Mouse (Mus musculus): Measurements from ENCODE around the gene Scarf1. TPM values are rescaled to one million over a fixed set of nuclear protein-coding genes. Genes with fewer than 3 reads are reported as not detected.
A peak's percentile ranks its signal among the peaks of the same experiment; 100 is the strongest.

Scarf1 gene
- polyA plus RNA-seq, 1 experiment from 2014 or later = 4.2 TPM

GRCm38 (mm10) chr11:75534286-75535033 is 21.1 kb downstream of the Scarf1 start:
- Histone ChIP-seq H3K9me3 (ENCODE audit: control insufficient read depth, low read length) (no peaks in the 10 kb centered on the region), H3K4me2 (replicated peaks) (peak overlapping the region; percentile 98), H3K36me3 (replicated peaks; ENCODE audit: control insufficient read depth, insufficient read depth) (0 out of 2 replicates have a peak, but pooled peaks cover 7% of the 10 kb centered on the region), H3K4me3 (replicated peaks; ENCODE audit: low read length) (no peak overlapping the region), H3K9ac (peak overlapping the region; percentile 18), H3K27ac (peak overlapping the region; percentile 29; the same call in 1 of the 2 replicates), H3K27me3 (ENCODE audit: control insufficient read depth, insufficient read depth, low read length) (no peaks in the 10 kb centered on the region), H3K4me1 (replicated peaks; ENCODE audit: control insufficient read depth, insufficient read depth, low read length) (peaks cover 46% of the 10 kb centered on the region)
- ATAC-seq (ENCODE audit: low FRiP score) = no peak
- WGBS = 69% methylated on average over 4 of the region's 4 CpGs
- DNase-seq (ENCODE audit: low spot score) = no peak

- no peaks in the 10 kb centered on the region for H3K27me3 ChIP-seq (ENCODE audit: control insufficient read depth, insufficient read depth, low read length)
- H3K4me2 ChIP-seq (replicated peaks) = peak overlapping the region; percentile 98
- peaks cover 46% of the 10 kb centered on the region for H3K4me1 ChIP-seq (replicated peaks; ENCODE audit: control insufficient read depth, insufficient read depth, low read length)
- H3K4me3 ChIP-seq (replicated peaks; ENCODE audit: low read length) = no peak overlapping the region; the same call in 1 of the 2 replicates
- 0 out of 2 replicates have a peak, but pooled peaks cover 7% of the 10 kb centered on the region for H3K36me3 ChIP-seq (replicated peaks; ENCODE audit: control insufficient read depth, insufficient read depth)
- no peak for ATAC-seq (ENCODE audit: low FRiP score)
- WGBS = 46% methylated on average over 13 of the region's 13 CpGs
- no peaks in the 10 kb centered on the region for H3K9me3 ChIP-seq (ENCODE audit: control insufficient read depth, low read length)
- 0 out of 2 replicates have a peak overlapping the region, but pooled peaks have one; percentile 20 for H3K27ac ChIP-seq
- DNase-seq (ENCODE audit: low spot score) = no peak
- peak overlapping the region; percentile 12; the same call in 1 of the 2 replicates for H3K9ac ChIP-seq
Observed at GRCm38 (mm10) chr11:75535106-75535795, 21.9 kb downstream of the Scarf1 start.

GRCm38 (mm10) chr11:75536255-75537024 is 23.1 kb downstream of the Scarf1 start:
- WGBS = 87% methylated on average over 12 of the region's 12 CpGs
- no peak overlapping the region for H3K9ac ChIP-seq
- H3K4me3 ChIP-seq (replicated peaks; ENCODE audit: low read length) = no peak overlapping the region
- no peak overlapping the region for H3K4me2 ChIP-seq (replicated peaks)
- H3K27ac ChIP-seq = no peak overlapping the region
- H3K4me1 ChIP-seq (replicated peaks; ENCODE audit: control insufficient read depth, insufficient read depth, low read length) = peaks cover 46% of the 10 kb centered on the region
- no peaks in the 10 kb centered on the region for H3K27me3 ChIP-seq (ENCODE audit: control insufficient read depth, insufficient read depth, low read length)
- 0 out of 2 replicates have a peak, but pooled peaks cover 7% of the 10 kb centered on the region for H3K36me3 ChIP-seq (replicated peaks; ENCODE audit: control insufficient read depth, insufficient read depth)
- no peak for ATAC-seq (ENCODE audit: low FRiP score)
- no peaks in the 10 kb centered on the region for H3K9me3 ChIP-seq (ENCODE audit: control insufficient read depth, low read length)
- no peak for DNase-seq (ENCODE audit: low spot score)

DNA sequence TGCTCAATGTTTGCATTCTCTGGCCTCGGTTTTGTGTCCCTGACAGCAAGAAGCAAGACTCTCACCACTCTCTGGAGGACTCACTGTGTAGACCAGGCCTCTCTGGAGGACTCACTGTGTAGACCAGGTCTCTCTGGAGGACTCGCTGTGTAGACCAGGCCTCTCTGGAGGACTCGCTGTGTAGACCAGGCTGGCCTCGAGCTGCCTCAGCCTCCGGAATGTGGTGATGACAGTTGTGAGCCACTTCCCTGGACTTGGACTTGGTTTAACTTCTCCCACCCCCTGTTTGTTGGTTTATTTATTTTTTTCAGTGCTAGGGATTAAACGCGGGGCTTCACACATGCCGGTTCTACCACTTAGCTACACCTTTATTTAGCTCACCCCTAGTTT is 23.7 kb downstream of the Scarf1 start:
- WGBS = 90% methylated on average over 8 of the region's 8 CpGs
- H3K9me3 ChIP-seq (ENCODE audit: control insufficient read depth, low read length) = no peaks in the 10 kb centered on the region
- ATAC-seq (ENCODE audit: low FRiP score) (no peak), DNase-seq (ENCODE audit: low spot score) (no peak)
- H3K4me1 ChIP-seq (replicated peaks; ENCODE audit: control insufficient read depth, insufficient read depth, low read length) = peaks cover 46% of the 10 kb centered on the region
- H3K4me2 ChIP-seq (replicated peaks) = no peak overlapping the region
- H3K36me3 ChIP-seq (replicated peaks; ENCODE audit: control insufficient read depth, insufficient read depth) = 0 out of 2 replicates have a peak, but pooled peaks cover 7% of the 10 kb centered on the region
- no peak overlapping the region for H3K9ac ChIP-seq
- H3K27me3 ChIP-seq (ENCODE audit: control insufficient read depth, insufficient read depth, low read length) = no peaks in the 10 kb centered on the region
- H3K4me3 ChIP-seq (replicated peaks; ENCODE audit: low read length) = no peak overlapping the region
- 0 out of 2 replicates have a peak overlapping the region, but pooled peaks have one; percentile 63 for H3K27ac ChIP-seq

DNA sequence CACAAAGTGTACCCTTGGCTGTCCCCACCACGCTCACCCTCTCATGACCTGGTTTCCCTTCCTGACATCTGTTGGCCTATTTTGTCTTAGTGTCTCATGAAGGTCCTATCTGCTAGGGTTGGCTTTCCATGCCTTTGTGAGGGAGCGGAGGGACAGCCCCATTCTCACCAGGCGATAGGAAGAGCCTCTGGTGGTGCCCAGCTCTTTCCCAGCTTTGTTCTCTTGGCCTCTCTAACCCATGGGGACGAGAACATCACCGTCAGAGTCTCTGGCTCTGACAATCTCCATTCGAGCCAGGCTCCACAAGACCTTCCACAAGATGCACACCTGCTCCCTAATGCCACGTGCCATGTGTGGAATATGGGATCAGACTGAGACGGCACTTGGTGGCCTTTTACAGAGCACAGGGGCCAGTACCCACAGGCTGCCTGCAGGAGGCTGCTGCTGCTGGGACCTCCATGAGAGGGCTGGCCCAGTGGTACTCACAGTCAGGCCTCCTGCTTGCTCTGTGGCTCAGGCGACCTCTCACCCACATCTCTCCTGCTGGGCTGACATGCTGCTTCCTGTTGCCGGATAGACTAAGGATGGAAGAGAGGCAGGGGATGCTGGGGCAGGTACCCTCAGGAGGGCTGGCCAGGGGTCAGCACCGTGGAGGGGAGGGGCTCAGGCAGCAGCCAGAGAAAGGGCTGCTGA is 24.3 kb downstream of the Scarf1 start:
- Histone ChIP-seq H3K9ac (no peak overlapping the region), H3K4me3 (replicated peaks; ENCODE audit: low read length) (no peak overlapping the region), H3K36me3 (replicated peaks; ENCODE audit: control insufficient read depth, insufficient read depth) (0 out of 2 replicates have a peak, but pooled peaks cover 7% of the 10 kb centered on the region), H3K4me2 (replicated peaks) (0 out of 2 replicates have a peak overlapping the region, but pooled peaks have one; percentile 2), H3K4me1 (replicated peaks; ENCODE audit: control insufficient read depth, insufficient read depth, low read length) (peaks cover 45% of the 10 kb centered on the region), H3K27ac (peak overlapping the region; percentile 63), H3K9me3 (ENCODE audit: control insufficient read depth, low read length) (no peaks in the 10 kb centered on the region), H3K27me3 (ENCODE audit: control insufficient read depth, insufficient read depth, low read length) (no peaks in the 10 kb centered on the region)
- WGBS = 35% methylated on average over 11 of the region's 11 CpGs
- DNase-seq (ENCODE audit: low spot score) (no peak), ATAC-seq (ENCODE audit: low FRiP score) (no peak)

- WGBS = 66% methylated on average over 9 of the region's 9 CpGs
- H3K36me3 ChIP-seq (replicated peaks; ENCODE audit: control insufficient read depth, insufficient read depth) = 0 out of 2 replicates have a peak, but pooled peaks cover 7% of the 10 kb centered on the region
- H3K4me2 ChIP-seq (replicated peaks) = 0 out of 2 replicates have a peak overlapping the region, but pooled peaks have one; percentile 2
- no peak for ATAC-seq (ENCODE audit: low FRiP score)
- H3K27ac ChIP-seq = peak overlapping the region; percentile 63
- no peaks in the 10 kb centered on the region for H3K27me3 ChIP-seq (ENCODE audit: control insufficient read depth, insufficient read depth, low read length)
- no peak overlapping the region for H3K9ac ChIP-seq
- H3K4me1 ChIP-seq (replicated peaks; ENCODE audit: control insufficient read depth, insufficient read depth, low read length) = peaks cover 38% of the 10 kb centered on the region
- DNase-seq (ENCODE audit: low spot score) = no peak
- H3K4me3 ChIP-seq (replicated peaks; ENCODE audit: low read length) = no peak overlapping the region
- no peaks in the 10 kb centered on the region for H3K9me3 ChIP-seq (ENCODE audit: control insufficient read depth, low read length)
Observed at GRCm38 (mm10) chr11:75538184-75538969, 25.0 kb downstream of the Scarf1 start.

GRCm38 (mm10) chr11:75538970-75539299 is 25.6 kb downstream of the Scarf1 start:
- ATAC-seq (ENCODE audit: low FRiP score) (no peak), DNase-seq (ENCODE audit: low spot score) (no peak)
- Histone ChIP-seq H3K36me3 (replicated peaks; ENCODE audit: control insufficient read depth, insufficient read depth) (0 out of 2 replicates have a peak, but pooled peaks cover 7% of the 10 kb centered on the region), H3K27me3 (ENCODE audit: control insufficient read depth, insufficient read depth, low read length) (no peaks in the 10 kb centered on the region), H3K4me1 (replicated peaks; ENCODE audit: control insufficient read depth, insufficient read depth, low read length) (peaks cover 32% of the 10 kb centered on the region), H3K9ac (no peak overlapping the region), H3K4me3 (replicated peaks; ENCODE audit: low read length) (no peak overlapping the region), H3K27ac (peak overlapping the region; percentile 63; the same call in 1 of the 2 replicates), H3K4me2 (replicated peaks) (no peak overlapping the region), H3K9me3 (ENCODE audit: control insufficient read depth, low read length) (no peaks in the 10 kb centered on the region)
- WGBS = 91% methylated on average over 13 of the region's 13 CpGs

GRCm38 (mm10) chr11:75540209-75540608 is 26.9 kb downstream of the Scarf1 start:
- no peak overlapping the region for H3K4me2 ChIP-seq (replicated peaks)
- ATAC-seq (ENCODE audit: low FRiP score) (no peak), DNase-seq (ENCODE audit: low spot score) (no peak)
- H3K4me3 ChIP-seq (replicated peaks; ENCODE audit: low read length) = no peak overlapping the region
- peaks cover 19% of the 10 kb centered on the region; the same call in 1 of the 2 replicates for H3K36me3 ChIP-seq (replicated peaks; ENCODE audit: control insufficient read depth, insufficient read depth)
- WGBS = 85% methylated on average over 8 of the region's 8 CpGs
- H3K27ac ChIP-seq = 0 out of 2 replicates have a peak overlapping the region, but pooled peaks have one; percentile 8
- H3K27me3 ChIP-seq (ENCODE audit: control insufficient read depth, insufficient read depth, low read length) = no peaks in the 10 kb centered on the region
- no peaks in the 10 kb centered on the region for H3K9me3 ChIP-seq (ENCODE audit: control insufficient read depth, low read length)
- H3K9ac ChIP-seq = peak overlapping the region; percentile 14; the same call in 1 of the 2 replicates
- peaks cover 21% of the 10 kb centered on the region for H3K4me1 ChIP-seq (replicated peaks; ENCODE audit: control insufficient read depth, insufficient read depth, low read length)

Data from hindbrain, embryonic 14.5 days (tissue).